Mouse (Mus musculus) granulocyte monocyte progenitor cell, adult 5-6 weeks (primary cell): Measurements from ENCODE around the gene Tpcn1. TPM values are rescaled to one million over a fixed set of nuclear protein-coding genes. Genes with fewer than 3 reads are reported as not detected.

Experiments
- ATAC-seq: replicated peaks from 2 replicates; pipeline ENCODE4 v1.8.0; 2016; ENCODE audit warnings: mild to moderate bottlenecking, moderate TSS enrichment, inconsistent platforms; ENCODE audit not compliant: poor library complexity, severe bottlenecking
- total RNA-seq, 2 experiments: library from RNA; stranded (forward) in 1 of 2; stranded (reverse) in 1 of 2; fragments of 200-712, 200-1000 nt in 1 of 2; fragments of >200 nt in 1 of 2; fragmentation: Nextera tagmentation in 1 of 2; gene quantifications; 2 replicates each; pipeline ENCODE4 v1.2.3; 2014 to 2017

Gene Tpcn1
- total RNA-seq, 2 experiments from 2014 or later, result 14.1 to 41.5 TPM

DNA sequence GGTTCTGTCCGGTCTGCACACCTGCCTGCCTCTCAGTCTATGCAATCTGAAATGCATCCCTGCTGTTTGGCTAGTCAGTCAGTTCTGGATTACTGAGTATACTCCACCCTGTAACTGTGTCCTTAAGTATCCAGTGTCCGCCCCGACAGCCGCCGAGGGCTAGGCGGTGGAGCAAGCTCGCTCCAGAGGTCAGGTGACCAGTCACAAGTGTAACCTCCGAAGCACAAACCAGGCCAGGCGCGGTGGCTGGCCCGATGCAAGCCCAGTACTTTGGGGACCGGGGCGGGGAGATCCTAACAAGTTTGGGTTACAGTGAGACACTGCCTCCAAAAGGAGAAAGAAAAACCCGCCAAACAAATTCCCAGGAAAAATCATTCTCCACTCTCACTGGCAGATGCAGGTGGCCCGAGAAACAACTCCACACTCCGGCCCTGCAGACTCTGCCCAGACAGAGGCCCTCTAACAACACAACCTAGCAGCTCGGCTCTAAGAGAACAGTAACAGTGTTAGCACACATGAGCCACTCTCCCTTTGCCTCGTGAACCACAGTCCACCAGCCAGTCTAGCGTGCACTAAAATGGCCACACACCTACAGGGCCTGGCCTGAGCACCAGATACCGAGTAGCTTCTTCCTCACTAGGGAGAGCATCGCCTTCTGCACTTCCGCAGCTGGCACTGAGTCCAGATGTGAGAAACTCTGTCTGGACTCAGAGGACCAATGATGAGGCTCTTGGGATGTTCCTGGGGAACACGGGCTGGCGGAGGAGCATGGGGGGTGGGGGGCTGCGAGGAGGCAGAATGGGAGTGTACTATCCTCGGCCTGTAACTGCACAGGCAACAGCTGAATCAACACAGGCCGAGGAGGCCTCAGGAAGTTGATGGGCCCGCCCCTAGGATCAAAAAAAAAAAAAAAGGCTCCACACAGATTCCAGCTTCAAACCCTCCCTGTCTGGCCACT, 25.2 kb downstream of the Tpcn1 start:
- ATAC-seq, result no peak

DNA sequence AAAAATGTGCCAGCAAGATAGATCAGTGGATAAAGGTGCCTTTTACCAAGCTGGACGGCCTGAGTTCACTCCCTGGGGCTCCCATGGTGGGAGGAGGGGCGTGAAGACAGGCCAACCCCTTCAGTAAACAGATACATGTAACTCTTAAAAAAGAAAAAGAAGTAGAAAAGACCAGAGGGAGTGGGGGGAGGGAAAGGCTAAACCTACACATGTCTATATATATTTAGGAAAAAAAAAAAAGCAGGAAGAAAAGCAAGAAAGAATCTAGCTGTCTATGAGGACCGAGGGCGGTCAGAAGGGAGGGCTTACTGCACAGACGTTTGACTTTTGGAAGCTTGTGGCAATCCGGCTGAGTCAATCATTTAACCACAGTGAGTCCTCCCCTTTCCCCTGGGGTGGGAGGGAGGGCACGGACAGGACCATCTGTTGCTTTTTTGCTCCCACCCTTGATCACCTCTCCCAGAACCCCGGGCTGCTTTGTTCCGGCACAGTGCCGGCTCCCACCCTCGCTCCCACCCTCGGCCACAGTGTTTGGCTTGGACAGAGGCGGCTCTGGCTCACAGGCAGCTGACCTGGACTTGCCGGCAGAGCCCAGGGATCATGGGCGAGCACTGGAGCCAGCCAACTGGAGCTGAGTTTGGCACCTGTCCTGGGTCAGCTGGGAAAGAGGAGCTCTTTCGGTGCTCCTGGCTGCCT, 27.7 kb downstream of the Tpcn1 start:
- ATAC-seq, result peak; percentile 46

GRCm38 (mm10) chr5:120560129-120560615, 28.3 kb downstream of the Tpcn1 start:
- ATAC-seq, result peak; percentile 67

DNA sequence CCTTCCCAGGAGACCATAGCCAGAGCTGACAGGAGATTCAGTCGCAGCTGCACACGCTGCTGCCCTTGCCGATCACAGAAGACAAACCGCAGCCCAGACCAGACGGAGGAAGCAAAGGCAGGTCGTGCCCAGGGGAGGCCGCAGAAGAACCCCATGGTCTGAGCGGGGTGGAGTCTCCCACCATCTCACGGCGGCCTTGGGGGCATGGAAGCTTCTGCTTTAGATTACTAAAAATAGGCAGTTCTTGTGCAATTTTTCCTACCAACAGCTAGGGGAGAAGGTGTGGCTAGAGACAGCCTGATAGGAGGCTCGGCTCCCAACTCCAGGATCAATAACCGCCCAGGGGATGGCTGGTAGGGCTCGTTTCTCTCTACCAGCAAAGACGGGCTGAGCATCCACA, 29.7 kb downstream of the Tpcn1 start:
- ATAC-seq, result peak; percentile 76

GRCm38 (mm10) chr5:120558041-120558440, 30.4 kb downstream of the Tpcn1 start:
- ATAC-seq, result no peak

- ATAC-seq, result no peak
These were observed 32.6 kb downstream of the Tpcn1 start for GRCm38 (mm10) chr5:120555871-120556270.

DNA sequence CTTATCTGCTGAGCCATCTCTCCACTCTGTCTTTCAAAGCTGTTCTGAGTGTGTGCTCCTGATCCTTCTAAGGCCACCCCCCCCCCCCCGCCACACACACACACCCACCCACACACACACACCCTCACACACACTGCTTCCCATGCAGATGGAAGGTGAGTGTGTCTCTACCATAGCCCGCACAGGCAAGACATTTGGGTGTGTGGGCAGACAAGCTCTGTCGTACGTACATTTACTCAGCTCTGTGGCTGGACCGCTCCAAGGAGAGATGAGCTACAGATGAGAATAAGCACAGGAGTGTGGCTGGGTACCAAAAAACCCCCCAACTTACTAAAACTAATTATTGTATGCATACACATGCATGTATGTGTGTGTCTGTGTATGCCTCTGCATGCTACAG, 37.8 kb downstream of the Tpcn1 start:
- no peak for ATAC-seq

DNA sequence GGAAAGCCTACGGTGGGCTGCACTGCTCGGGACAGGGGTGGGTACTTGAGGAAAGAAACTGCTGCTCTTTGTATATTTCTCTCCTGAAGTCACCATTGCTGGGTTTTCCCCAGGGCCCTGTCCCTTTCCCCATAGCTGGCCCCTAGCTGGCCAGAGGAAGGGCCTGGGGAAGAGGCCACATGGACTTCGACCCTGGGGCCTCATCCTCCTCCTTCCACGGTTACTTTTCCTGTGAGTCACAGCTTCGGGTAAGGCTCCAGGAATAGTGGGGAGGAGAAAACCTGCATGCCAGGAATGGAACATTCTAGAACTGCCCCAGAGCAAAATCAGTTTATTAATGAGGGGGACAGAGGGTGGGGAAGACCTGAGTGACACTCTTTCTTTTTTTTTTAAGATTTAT, 38.3 kb downstream of the Tpcn1 start:
- ATAC-seq, result no peak

DNA sequence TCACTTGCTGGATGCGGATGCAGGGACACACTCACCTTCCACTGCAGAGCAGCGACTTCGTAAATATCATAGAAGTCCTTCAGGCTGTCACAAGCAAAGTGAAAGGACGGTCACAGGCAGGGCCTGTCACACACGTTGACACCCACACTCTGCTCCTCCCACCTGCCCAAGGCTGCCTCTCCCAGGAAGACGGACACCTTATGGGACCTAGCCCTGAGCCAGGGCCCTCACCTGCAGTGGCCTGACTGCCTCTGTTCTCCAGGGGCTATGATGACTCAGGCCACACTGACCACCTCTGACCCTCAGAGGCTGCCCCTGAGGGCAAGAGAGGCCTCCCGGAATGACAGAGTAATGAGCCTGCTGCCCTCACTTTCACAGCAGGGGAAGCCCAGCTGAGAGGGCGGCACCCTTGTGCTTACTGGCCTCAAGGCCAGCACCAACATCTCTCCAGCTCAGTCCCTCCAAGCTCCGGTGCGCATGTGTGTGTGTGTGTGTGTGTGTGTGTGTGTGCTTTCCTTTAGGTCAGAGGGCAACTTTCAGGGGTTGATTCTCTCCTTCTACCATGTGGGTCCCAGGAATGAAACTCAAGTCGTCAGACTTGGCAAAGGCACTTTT, 40.1 kb downstream of the Tpcn1 start:
- no peak for ATAC-seq

- no peak for ATAC-seq
These were observed 51.8 kb downstream of the Tpcn1 start for GRCm38 (mm10) chr5:120536632-120537031.

DNA sequence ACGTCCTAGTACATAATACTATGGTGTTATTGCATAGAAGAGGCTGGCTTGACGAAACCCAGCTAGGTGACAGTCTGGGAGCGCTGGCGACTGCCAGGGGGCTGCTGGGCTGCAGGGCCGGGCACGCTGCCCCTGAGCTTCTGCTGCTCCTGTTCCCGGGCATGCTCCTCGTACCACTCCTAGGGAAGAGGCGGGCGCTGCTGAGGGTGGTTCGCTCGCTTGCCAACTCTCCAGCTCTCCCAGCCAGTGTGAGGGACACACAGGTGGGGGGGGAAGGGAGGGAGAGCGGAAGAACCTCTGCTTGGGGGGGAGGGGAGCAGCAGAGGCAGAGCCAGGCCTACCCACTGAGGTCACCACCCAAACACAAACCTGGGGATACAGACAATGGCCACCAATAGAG, 52.4 kb downstream of the Tpcn1 start:
- ATAC-seq, result no peak

DNA sequence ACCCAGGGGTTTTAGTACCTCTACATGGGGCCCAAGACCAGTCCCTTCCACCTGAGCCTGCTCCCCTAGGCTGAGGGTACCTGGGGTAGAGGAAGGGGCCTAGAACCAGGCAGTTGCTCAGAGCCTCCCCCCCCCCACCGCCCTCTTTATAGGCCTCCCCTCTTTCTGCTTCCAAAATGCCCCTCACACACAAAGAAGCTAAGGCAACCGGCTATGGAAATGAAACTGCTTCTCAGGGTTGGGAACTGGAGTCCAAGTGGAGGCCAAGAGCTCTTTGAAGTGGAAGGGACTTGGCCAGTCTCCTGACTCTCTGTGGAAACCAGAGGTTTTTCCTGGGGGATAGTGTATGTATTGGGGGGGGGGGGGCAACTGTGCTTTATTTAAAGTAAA, 53.8 kb downstream of the Tpcn1 start:
- no peak for ATAC-seq

DNA sequence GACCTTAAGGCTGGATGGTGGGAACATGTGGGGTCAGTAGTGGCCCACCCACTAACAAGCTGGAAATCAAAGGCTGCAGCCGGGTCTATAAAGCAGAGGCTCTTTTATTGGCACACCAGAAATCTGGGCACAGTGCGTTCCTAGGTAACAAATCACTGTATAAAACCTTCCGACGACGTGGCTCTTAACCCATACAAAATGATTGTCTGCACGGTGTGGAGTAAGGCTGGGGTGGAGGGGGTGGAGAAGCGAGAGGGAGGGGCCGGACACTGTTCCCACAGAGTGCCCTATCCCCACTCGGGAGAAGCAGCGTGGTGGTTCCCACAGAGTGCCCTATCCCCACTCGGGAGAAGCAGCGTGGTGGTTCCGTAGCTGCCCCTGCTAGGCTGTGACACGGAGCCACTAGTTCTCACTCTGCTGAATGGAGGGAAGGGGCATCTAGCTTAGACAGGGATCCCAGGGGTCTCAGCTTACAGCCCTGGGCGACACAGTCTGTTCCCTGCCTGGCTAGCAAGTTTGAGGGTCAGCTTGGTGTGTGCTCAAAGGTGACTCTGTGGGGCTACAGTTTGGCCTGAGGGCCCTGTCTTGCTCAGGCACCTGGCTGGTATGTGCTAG, 54.3 kb downstream of the Tpcn1 start:
- no peak for ATAC-seq

DNA sequence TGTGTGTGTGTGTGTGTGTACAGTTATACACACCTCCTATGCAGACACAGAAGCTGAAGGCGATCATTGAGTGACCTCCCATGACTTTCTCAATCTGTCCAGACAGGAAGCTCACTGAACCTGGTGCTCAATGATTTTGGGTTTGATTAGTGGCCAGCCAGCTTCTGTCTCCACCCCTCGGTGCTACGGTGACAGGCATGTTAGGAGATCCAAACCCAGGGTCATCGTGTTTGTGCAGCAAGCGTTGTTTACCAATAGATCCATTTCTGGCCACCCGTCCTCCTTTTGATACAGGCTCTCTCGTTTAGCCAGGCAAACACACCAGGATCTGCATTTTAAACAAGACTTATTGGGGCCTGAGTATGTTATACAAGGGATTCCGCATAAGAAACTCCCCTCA, 56.8 kb downstream of the Tpcn1 start:
- no peak for ATAC-seq

DNA sequence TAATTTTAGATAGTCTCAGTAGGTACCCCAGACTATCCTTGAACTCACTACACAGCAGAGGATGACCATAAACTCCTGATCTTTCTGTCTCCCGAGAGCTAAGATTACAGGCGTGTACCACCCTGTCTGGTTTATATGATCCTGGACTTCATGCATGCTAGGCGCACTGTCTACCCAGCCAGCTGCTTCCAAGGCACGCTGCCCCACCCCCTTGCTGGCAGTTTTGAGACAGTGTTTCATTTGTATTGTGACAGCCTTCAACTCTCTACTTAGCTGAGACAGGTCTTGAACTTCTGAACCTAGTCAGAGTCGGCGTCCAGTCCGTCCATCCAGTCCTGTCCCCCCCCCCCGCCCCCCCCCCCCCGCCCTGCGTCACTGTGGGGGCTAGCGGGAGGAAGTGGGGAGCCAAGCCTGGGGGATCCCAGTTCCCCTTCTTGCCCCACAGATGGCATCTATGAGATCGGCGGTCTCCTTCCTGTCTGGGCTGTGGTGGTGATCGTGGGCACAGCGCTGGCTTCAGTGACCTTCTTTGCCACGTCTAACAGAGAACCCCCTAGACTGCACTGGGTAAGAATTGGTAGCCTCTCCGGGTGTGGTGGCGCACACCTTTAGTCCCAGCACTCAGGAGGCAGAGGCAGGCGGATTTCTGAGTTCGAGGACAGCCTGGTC, 61.0 kb downstream of the Tpcn1 start:
- ATAC-seq, result peak; percentile 92

DNA sequence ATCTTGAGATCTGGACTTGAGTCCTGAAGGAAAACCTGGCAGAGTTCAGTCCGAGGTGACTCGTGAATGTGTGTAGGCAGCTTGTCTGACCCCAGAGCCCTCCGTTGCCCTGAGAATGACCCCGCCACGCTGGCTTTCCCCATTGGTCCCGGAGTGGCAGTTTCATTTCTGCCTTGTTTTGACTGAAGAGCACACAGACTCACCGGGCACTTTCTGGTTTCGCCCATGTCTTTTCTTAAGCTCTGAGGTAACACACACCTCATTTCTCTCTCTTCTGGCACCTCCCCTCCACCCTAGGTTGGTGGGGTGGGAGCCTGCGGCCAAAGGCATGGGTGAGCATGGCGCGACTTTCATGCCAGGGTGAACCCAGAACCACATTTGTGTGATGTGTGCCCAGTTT, 62.2 kb downstream of the Tpcn1 start:
- ATAC-seq, result peak; percentile 49

DNA sequence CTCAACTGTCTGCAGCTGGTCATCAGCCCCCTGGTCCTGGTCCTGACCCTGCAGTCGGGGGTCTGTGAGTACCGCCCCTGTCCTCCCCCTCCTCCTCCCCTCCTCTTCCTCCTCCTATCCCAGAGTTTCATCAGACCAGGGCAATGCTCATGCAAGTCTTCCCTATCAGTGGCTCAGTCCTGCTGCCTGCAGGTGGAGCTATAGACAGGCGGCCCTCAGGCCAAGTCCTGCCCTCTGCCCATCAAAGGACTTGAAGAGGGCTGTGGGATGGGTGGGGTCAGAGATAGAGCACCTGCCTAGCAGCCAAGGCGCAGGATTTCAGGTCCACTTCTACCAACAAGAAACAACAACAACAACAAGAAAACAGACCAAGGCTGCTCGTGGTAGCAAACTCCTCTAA, 62.7 kb downstream of the Tpcn1 start:
- no peak for ATAC-seq

DNA sequence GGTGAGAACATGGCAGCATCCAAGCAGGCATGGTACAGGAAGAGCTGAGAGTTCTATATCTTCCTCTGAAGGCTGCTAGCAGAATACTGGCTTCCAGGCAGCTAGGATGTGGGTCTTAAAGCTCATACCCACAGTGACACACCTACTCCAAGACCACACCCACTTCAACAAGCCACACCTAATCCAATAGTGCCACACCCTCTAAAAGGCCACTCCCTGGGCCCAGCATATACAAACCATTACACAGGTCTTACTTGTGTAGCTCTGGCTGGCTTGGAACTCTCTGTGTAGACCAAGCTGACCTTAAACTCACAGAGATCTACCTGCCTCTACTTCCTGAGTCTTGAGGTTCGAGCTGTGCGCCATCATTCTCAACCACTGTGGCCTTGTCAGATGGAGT, 63.7 kb downstream of the Tpcn1 start:
- ATAC-seq, result no peak

DNA sequence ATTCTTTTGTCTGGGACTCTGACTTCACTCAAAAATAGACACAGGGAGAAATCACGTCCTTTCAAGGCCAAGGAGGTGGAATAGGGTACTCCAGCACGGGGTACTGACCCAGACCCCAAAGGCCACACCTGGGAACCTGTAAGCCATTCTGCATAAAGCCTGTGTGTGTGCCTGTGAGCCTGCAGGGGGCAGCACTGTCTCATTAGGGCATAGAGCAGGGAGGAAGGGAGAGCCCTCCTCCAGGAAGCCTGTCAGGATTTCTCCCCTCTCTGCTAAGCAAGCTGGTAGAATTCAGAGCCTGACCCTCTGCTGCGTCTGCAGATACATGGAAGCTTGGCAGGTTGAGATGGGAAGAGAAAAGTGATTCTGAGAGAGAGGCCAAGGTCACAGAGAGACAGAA, 65.8 kb downstream of the Tpcn1 start:
- ATAC-seq, result no peak; the same call in 1 of the 2 replicates

DNA sequence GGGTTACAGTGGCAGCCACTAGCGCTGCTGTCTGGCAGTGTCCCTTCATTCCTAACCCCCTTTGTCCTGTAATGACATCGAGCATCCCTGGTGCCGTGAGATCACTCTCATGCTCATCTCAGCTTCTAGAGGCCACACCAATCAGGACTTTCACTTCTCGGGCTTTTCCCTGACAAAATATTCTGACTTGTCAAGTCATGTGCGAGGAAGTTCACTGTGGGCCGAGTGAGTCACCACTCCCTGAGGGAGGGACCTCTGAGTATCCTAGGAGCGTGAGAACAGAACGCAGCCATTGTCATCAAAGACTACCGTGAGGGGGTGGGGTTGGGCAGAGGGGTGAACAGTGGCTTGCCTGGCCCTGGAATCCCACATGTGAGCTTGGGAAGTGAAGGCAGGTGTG, 70.9 kb downstream of the Tpcn1 start:
- ATAC-seq, result peak; percentile 44
